Comparison of ENCODE assay signal across 31 mouse cellular contexts in genomic region chr12:111524469-111524868, GRCm38 (mm10). TPM values are rescaled to one million over a fixed set of nuclear protein-coding genes. Genes with fewer than 3 reads are reported as not detected.
DNase-seq lines count a peak whose midpoint lies in the region; ATAC-seq and TF ChIP-seq lines count a peak whose summit lies in the region.
"Had no signal": no experiment of that assay in that cellular context is flagged by ENCODE, and none has a peak within 500 bp of the region (broad histone marks: within the 10 kb centered on the region; RNA-seq: fewer than 3 reads in every experiment).

No protein-coding gene starts in this region.

- peaks cover 70% of the 10 kb centered on the region for H3K27me3 ChIP-seq in liver, embryonic 13.5 days
- no peaks in the 10 kb centered on the region for H3K27me3 ChIP-seq in liver, postnatal 0 days (ENCODE audit: insufficient read depth, low read length)
- H3K27me3 ChIP-seq in midbrain, embryonic 14.5 days (ENCODE audit: control insufficient read depth, insufficient read depth, low read length) = no peaks in the 10 kb centered on the region
- H3K27me3 ChIP-seq in hindbrain, embryonic 10.5 days (ENCODE audit: insufficient read depth, poor library complexity, severe bottlenecking) = no peaks in the 10 kb centered on the region
- H3K27me3 ChIP-seq: CH12.LX; embryonic facial prominence, embryonic 12.5 days; embryonic facial prominence, embryonic 15.5 days; forebrain, embryonic 12.5 days; forebrain, embryonic 15.5 days; hindbrain, embryonic 15.5 days; Patski had no signal

- no peak for DNase-seq in liver, embryonic 13.5 days
- DNase-seq in liver = no peak
- DNase-seq in liver, postnatal 0 days = no peak
- DNase-seq in midbrain, embryonic 14.5 days = no peak
- no peak for DNase-seq in hindbrain, embryonic 10.5 days (ENCODE audit: low spot score)
- DNase-seq: adrenal gland, postnatal 10 days; adrenal gland, postnatal 36 days; B cell, adult 2 months; cerebellum, adult 11 months; cerebellum, adult 2 months; cerebellum, adult 9-11 months; cerebellum, postnatal 25 days; gastrocnemius, postnatal 10 days; gastrocnemius, postnatal 36 days; heart, adult 11 months; heart, postnatal 14 days; heart, postnatal 4 days had no signal

- WGBS in liver, embryonic 13.5 days (ENCODE audit: insufficient replicate concordance) = 41% methylated on average over 1 of the region's 1 CpGs
- 16% methylated on average over 1 of the region's 1 CpGs for WGBS in bone marrow, adult 2 months
- 23% methylated on average over 1 of the region's 1 CpGs for WGBS in liver, postnatal 0 days (ENCODE audit: insufficient replicate concordance)
- WGBS in midbrain, embryonic 14.5 days = 79% methylated on average over 1 of the region's 1 CpGs
- 74% methylated on average over 1 of the region's 1 CpGs for WGBS in hindbrain, embryonic 10.5 days

- no peaks in the 10 kb centered on the region for H3K36me3 ChIP-seq in liver, embryonic 13.5 days
- H3K36me3 ChIP-seq in liver, postnatal 0 days (replicated peaks; ENCODE audit: insufficient read depth, low read length) = no peaks in the 10 kb centered on the region
- H3K36me3 ChIP-seq in midbrain, embryonic 14.5 days (ENCODE audit: control insufficient read depth, insufficient read depth, low read length) = no peaks in the 10 kb centered on the region
- H3K36me3 ChIP-seq in hindbrain, embryonic 10.5 days = no peaks in the 10 kb centered on the region
- H3K36me3 ChIP-seq: embryonic facial prominence, embryonic 12.5 days; embryonic facial prominence, embryonic 15.5 days; forebrain, embryonic 12.5 days; forebrain, embryonic 15.5 days; G1E; heart, embryonic 13.5 days; hindbrain, embryonic 12.5 days; hindbrain, embryonic 15.5 days had no signal

- no peak overlapping the region for H3K4me2 ChIP-seq in liver, embryonic 13.5 days
- no peak overlapping the region for H3K4me2 ChIP-seq in liver, postnatal 0 days (ENCODE audit: low read depth, low read length)
- H3K4me2 ChIP-seq in midbrain, embryonic 14.5 days (ENCODE audit: low read length) = no peak overlapping the region
- H3K4me2 ChIP-seq: embryonic facial prominence, embryonic 12.5 days; embryonic facial prominence, embryonic 15.5 days; forebrain, embryonic 12.5 days; forebrain, embryonic 15.5 days; heart, embryonic 13.5 days; hindbrain, embryonic 12.5 days; hindbrain, embryonic 15.5 days had no signal

- no peak for TF ChIP-seq EP300 in liver, postnatal 0 days (IDR thresholded peaks at IDR 0.05; ENCODE audit: low read depth)

- ATAC-seq in liver, embryonic 13.5 days (ENCODE audit: low read depth) = no peak
- peak; percentile 63; the same call in 1 of the 2 replicates for ATAC-seq in liver, postnatal 0 days
- peak; percentile 48 for ATAC-seq in monocyte, adult 5-6 weeks (replicated peaks; ENCODE audit: insufficient number of reproducible peaks, low FRiP score, low TSS enrichment, poor library complexity, severe bottlenecking)
- ATAC-seq in midbrain, embryonic 14.5 days (ENCODE audit: low FRiP score, low TSS enrichment) = no peak
- ATAC-seq: forebrain, embryonic 15.5 days; Patski had no signal

- peak overlapping the region; percentile 15; the same call in 1 of the 2 replicates for H3K27ac ChIP-seq in liver, embryonic 13.5 days
- peak overlapping the region; percentile 92 for H3K27ac ChIP-seq in bone marrow, adult 2 months (ENCODE audit: control insufficient read depth, insufficient read depth, low read depth, low read length, poor library complexity)
- peak overlapping the region; percentile 72 for H3K27ac ChIP-seq in liver, postnatal 0 days (ENCODE audit: low read depth)
- no peak overlapping the region for H3K27ac ChIP-seq in midbrain, embryonic 14.5 days (replicated peaks; ENCODE audit: low read depth, low read length)
- H3K27ac ChIP-seq in hindbrain, embryonic 10.5 days = no peak overlapping the region
- H3K27ac ChIP-seq: embryonic facial prominence, embryonic 12.5 days; embryonic facial prominence, embryonic 15.5 days; forebrain, embryonic 12.5 days; forebrain, embryonic 15.5 days; heart, embryonic 13.5 days; hindbrain, embryonic 12.5 days; hindbrain, embryonic 15.5 days had no signal

- H3K9me3 ChIP-seq in liver, embryonic 13.5 days (replicated peaks) = 0 out of 2 replicates have a peak, but pooled peaks cover 6% of the 10 kb centered on the region
- H3K9me3 ChIP-seq in liver, postnatal 0 days (ENCODE audit: low read length) = peaks cover 2% of the 10 kb centered on the region; the same call in 1 of the 2 replicates
- 0 out of 2 replicates have a peak, but pooled peaks cover 4% of the 10 kb centered on the region for H3K9me3 ChIP-seq in midbrain, embryonic 14.5 days (ENCODE audit: control insufficient read depth, low read length)
- peaks cover 17% of the 10 kb centered on the region for H3K9me3 ChIP-seq in hindbrain, embryonic 10.5 days
- H3K9me3 ChIP-seq: embryonic facial prominence, embryonic 15.5 days; hindbrain, embryonic 15.5 days had no signal

- no peak overlapping the region for H3K4me3 ChIP-seq in liver, embryonic 13.5 days (replicated peaks)
- no peak overlapping the region for H3K4me3 ChIP-seq in bone marrow, adult 2 months (replicated peaks; ENCODE audit: control insufficient read depth, low read depth, low read length)
- no peak overlapping the region for H3K4me3 ChIP-seq in liver, postnatal 0 days (ENCODE audit: low read depth, low read length)
- no peak overlapping the region for H3K4me3 ChIP-seq in midbrain, embryonic 14.5 days (replicated peaks; ENCODE audit: low read depth, low read length)
- H3K4me3 ChIP-seq in hindbrain, embryonic 10.5 days = no peak overlapping the region
- H3K4me3 ChIP-seq: embryonic facial prominence, embryonic 12.5 days; embryonic facial prominence, embryonic 15.5 days; forebrain, embryonic 12.5 days; forebrain, embryonic 15.5 days; heart, embryonic 13.5 days; hindbrain, embryonic 12.5 days; hindbrain, embryonic 15.5 days had no signal

- no peak for TF ChIP-seq POLR2A in bone marrow, adult 2 months (IDR thresholded peaks at IDR 0.05; ENCODE audit: borderline replicate concordance, control insufficient read depth, low read depth, low read length)

- H3K9ac ChIP-seq in liver, embryonic 13.5 days = no peak overlapping the region
- no peak overlapping the region for H3K9ac ChIP-seq in liver, postnatal 0 days (replicated peaks)
- H3K9ac ChIP-seq in midbrain, embryonic 14.5 days (replicated peaks; ENCODE audit: low read length) = no peak overlapping the region
- H3K9ac ChIP-seq: embryonic facial prominence, embryonic 12.5 days; embryonic facial prominence, embryonic 15.5 days; forebrain, embryonic 12.5 days; forebrain, embryonic 15.5 days; heart, embryonic 13.5 days; hindbrain, embryonic 12.5 days; hindbrain, embryonic 15.5 days had no signal

- TF ChIP-seq CTCF in bone marrow, adult 2 months (IDR thresholded peaks at IDR 0.05; ENCODE audit: control insufficient read depth, insufficient read depth, low read length) = no peak
- TF ChIP-seq CTCF in liver, postnatal 0 days (IDR thresholded peaks at IDR 0.05; ENCODE audit: low read depth) = no peak

- peaks cover 20% of the 10 kb centered on the region for H3K4me1 ChIP-seq in liver, embryonic 13.5 days (replicated peaks)
- H3K4me1 ChIP-seq in bone marrow, adult 2 months (ENCODE audit: control insufficient read depth, insufficient read depth, low read length) = peaks cover 3% of the 10 kb centered on the region; the same call in 1 of the 2 replicates
- H3K4me1 ChIP-seq in liver, postnatal 0 days (ENCODE audit: insufficient read depth) = peaks cover 6% of the 10 kb centered on the region
- no peaks in the 10 kb centered on the region for H3K4me1 ChIP-seq in midbrain, embryonic 14.5 days (ENCODE audit: control insufficient read depth, insufficient read depth, low read length)
- H3K4me1 ChIP-seq in hindbrain, embryonic 10.5 days (replicated peaks) = no peaks in the 10 kb centered on the region; the same call in 1 of the 2 replicates
- H3K4me1 ChIP-seq: embryonic facial prominence, embryonic 12.5 days; embryonic facial prominence, embryonic 15.5 days; forebrain, embryonic 12.5 days; forebrain, embryonic 15.5 days; heart, embryonic 13.5 days; hindbrain, embryonic 12.5 days; hindbrain, embryonic 15.5 days had no signal

RNA-seq across cellular contexts. Expression of gene Eif5, which starts 13.3 kb away (rescaled TPM):
- polyA plus RNA-seq in liver, embryonic 13.5 days (2015; fragmentation: Nextera tagmentation; extraction: Ambion mirVana) = 677 and 738 TPM in 2 replicates
- 247 and 257 TPM in 2 replicates for polyA plus RNA-seq in bone marrow, adult 2 months (2011; ENCODE audit: insufficient read depth, insufficient read length, low replicate concordance, missing spikeins)
- 520 and 559 TPM in 2 replicates for polyA plus RNA-seq in liver, postnatal 0 days (2015; fragmentation: Nextera tagmentation; extraction: Ambion mirVana)
- total RNA-seq in monocyte, adult 5-6 weeks (2017) = 371 to 483 TPM (median 423 TPM) in 3 replicates
- polyA plus RNA-seq in midbrain, embryonic 14.5 days (2014; fragmentation: Nextera tagmentation; extraction: Ambion mirVana) = 486 and 550 TPM in 2 replicates
- polyA plus RNA-seq in hindbrain, embryonic 10.5 days (2016; fragmentation: Nextera tagmentation; extraction: Ambion mirVana) = 570 and 710 TPM in 2 replicates

RNA-seq across cellular contexts. Expression of gene Gm266, which starts 38.8 kb away (rescaled TPM):
- polyA plus RNA-seq in liver, embryonic 13.5 days (2015; fragmentation: Nextera tagmentation; extraction: Ambion mirVana) = 0.76 and 1.0 TPM in 2 replicates
- polyA plus RNA-seq in bone marrow, adult 2 months (2011; ENCODE audit: insufficient read depth, insufficient read length, low replicate concordance, missing spikeins) = not detected in 2 replicates
- polyA plus RNA-seq in liver, postnatal 0 days (2015; fragmentation: Nextera tagmentation; extraction: Ambion mirVana) = 0.49 and 0.54 TPM in 2 replicates
- not detected in 3 replicates for total RNA-seq in monocyte, adult 5-6 weeks (2017)
- polyA plus RNA-seq in midbrain, embryonic 14.5 days (2014; fragmentation: Nextera tagmentation; extraction: Ambion mirVana) = 1.5 and 1.9 TPM in 2 replicates
- polyA plus RNA-seq in hindbrain, embryonic 10.5 days (2016; fragmentation: Nextera tagmentation; extraction: Ambion mirVana) = 11.6 and 14.1 TPM in 2 replicates
- total RNA-seq: adrenal gland, adult 18-20 months; CH12.LX; common myeloid progenitor, adult 5-6 weeks had no signal
- polyA plus RNA-seq: G1E had no signal

RNA-seq across cellular contexts. Expression of gene Mark3, which starts 49.9 kb away (rescaled TPM):
- 13.9 and 14.6 TPM in 2 replicates for polyA plus RNA-seq in liver, embryonic 13.5 days (2015; fragmentation: Nextera tagmentation; extraction: Ambion mirVana)
- 49.3 and 54.0 TPM in 2 replicates for polyA plus RNA-seq in bone marrow, adult 2 months (2011; ENCODE audit: insufficient read depth, insufficient read length, low replicate concordance, missing spikeins)
- polyA plus RNA-seq in liver, postnatal 0 days (2015; fragmentation: Nextera tagmentation; extraction: Ambion mirVana) = 9.5 and 11.0 TPM in 2 replicates
- 92.2 to 123 TPM (median 92.7 TPM) in 3 replicates for total RNA-seq in monocyte, adult 5-6 weeks (2017)
- polyA plus RNA-seq in midbrain, embryonic 14.5 days (2014; fragmentation: Nextera tagmentation; extraction: Ambion mirVana) = 64.0 and 76.7 TPM in 2 replicates
- 49.3 and 52.7 TPM in 2 replicates for polyA plus RNA-seq in hindbrain, embryonic 10.5 days (2016; fragmentation: Nextera tagmentation; extraction: Ambion mirVana)

Comparison
In these comparisons a context has a peak if more than half of its experiments do, and no peak if none do; other contexts are left out.
1. ATAC-seq: peak in liver, postnatal 0 days (single experiment) and monocyte, adult 5-6 weeks (single experiment); none in liver, embryonic 13.5 days (single experiment) and midbrain, embryonic 14.5 days (single experiment).
2. H3K27ac ChIP-seq: peak in liver, embryonic 13.5 days (single experiment), bone marrow, adult 2 months (single experiment) and liver, postnatal 0 days (single experiment); none in midbrain, embryonic 14.5 days (single experiment) and hindbrain, embryonic 10.5 days (single experiment).